Mouse (Mus musculus): ENCODE results near the gene Msantd1. TPM values are rescaled to one million over a fixed set of nuclear protein-coding genes. Genes with fewer than 3 reads are reported as not detected.

Msantd1 gene
- total RNA-seq, 2 experiments from 2014 or later: 10.1 to 10.3 TPM

DNA sequence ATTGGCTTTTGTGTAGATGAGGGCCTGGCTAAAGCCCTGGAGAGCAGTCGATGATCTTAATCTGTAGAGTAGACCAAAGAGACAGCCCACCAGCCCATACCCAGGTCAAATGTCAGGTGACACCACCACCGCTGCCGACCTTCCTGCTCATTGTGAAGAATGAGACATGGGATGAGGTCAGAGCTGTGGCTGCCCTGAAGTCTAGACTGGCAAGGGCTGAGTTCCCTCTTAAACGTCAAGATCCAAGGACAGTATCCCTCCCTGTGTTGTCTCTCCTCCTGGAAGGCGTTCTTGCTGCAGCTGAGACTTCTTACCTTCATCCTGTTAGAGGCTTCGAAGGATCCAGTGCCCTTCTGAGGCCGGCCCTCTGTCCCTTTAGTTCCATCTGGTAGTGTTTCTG, 48.3 kb downstream of the Msantd1 start:
- intact Hi-C loops (cut with DNase I): no loop called here
- no peak for DNase-seq (ENCODE audit: low spot score in 2 of 2)

DNA sequence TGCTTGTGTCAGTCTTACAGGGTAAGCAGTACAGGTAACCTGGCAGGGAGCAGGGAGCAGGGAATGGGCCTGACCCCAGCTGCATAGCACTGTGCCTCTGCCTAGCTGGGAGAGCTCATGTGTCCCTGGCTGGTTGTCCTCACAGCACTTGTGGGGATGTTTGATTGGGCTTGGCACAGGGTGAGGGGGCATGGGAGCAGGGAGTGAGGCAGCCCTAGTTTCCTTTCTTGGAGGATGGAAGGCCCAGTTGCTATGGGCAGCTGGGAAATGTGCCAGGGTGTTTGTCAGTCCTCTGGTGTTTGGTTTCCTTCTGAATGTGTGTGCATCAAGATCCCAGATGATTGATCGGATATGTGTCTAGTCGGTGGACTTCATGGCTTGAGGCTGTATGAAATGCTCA, 49.2 kb downstream of the Msantd1 start:
- intact Hi-C loops (cut with DNase I): no loop called here
- peak; percentile 43 to 63 for DNase-seq (ENCODE audit: low spot score in 2 of 2)

GRCm38 (mm10) chr5:34960021-34960420, 52.2 kb downstream of the Msantd1 start:
- intact Hi-C loops (cut with DNase I): no loop called here
- no peak for DNase-seq (ENCODE audit: low spot score in 2 of 2)

GRCm38 (mm10) chr5:34965531-34965930, 57.7 kb downstream of the Msantd1 start:
- intact Hi-C loops (cut with DNase I): no loop called here
- DNase-seq (ENCODE audit: low spot score in 2 of 2): no peak

GRCm38 (mm10) chr5:34968386-34968785, 60.6 kb downstream of the Msantd1 start:
- DNase-seq (ENCODE audit: low spot score in 2 of 2): no peak
- intact Hi-C loops (cut with DNase I): no loop called here

- DNase-seq (ENCODE audit: low spot score in 2 of 2): no peak
- intact Hi-C loops (cut with DNase I): no loop called here
Measured at GRCm38 (mm10) chr5:34972471-34972870, 64.7 kb downstream of the Msantd1 start.

Other genes starting within 250 kb of the Msantd1 start
- 10 to 100 TPM; 13.5 to 13.7 TPM for gene Nop14, start 247.9 kb upstream of the Msantd1 start, total RNA-seq (2021)
- gene Grk4, start 247.6 kb upstream of the Msantd1 start, total RNA-seq (2021): 1 to 10 TPM; 3.4 to 4.0 TPM
- gene Htt, start 146.3 kb upstream of the Msantd1 start, total RNA-seq (2021): 10 to 100 TPM; 70.9 to 84.1 TPM
- 10 to 100 TPM; 56.0 to 65.8 TPM for gene Rgs12, start 41.4 kb downstream of the Msantd1 start, total RNA-seq (2021)
- gene Hgfac, start 133.5 kb downstream of the Msantd1 start, total RNA-seq (2021): under 1 TPM; 0.53 to 0.94 TPM
- 10 to 100 TPM; 19.0 to 22.3 TPM for gene Dok7, start 148.8 kb downstream of the Msantd1 start, total RNA-seq (2021)
- 100 to 1,000 TPM; 119 to 122 TPM for gene Lrpap1, start 197.8 kb downstream of the Msantd1 start, total RNA-seq (2021)